ENCODE assay signal across 17 mouse cellular contexts in the genomic region with DNA sequence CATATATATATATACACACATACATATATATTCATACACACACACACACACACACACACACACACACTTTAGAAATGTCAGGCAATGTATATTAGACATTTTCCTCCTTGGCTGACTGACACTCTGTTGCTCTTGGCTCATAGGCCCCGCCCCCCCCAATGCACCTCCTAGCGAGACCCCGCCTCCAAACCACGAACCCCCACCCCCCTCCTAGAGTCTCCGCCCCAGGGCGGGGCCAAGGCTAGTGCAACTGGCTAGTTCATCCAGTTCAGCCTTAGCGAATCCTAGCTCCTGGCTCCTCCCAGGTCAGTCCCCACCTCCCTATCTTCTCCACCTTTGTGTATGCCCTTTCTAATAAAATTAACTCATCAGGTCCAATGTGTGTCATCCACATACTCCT. TPM values are rescaled to one million over a fixed set of nuclear protein-coding genes. Genes with fewer than 3 reads are reported as not detected.
A peak's percentile ranks its signal among the peaks of the same experiment; 100 is the strongest.
DNase-seq lines count a peak whose midpoint lies in the region; ATAC-seq and TF ChIP-seq lines count a peak whose summit lies in the region.
"Had no signal": no experiment of that assay in that cellular context is flagged by ENCODE, and none has a peak within 500 bp of the region (broad histone marks: within the 10 kb centered on the region; RNA-seq: fewer than 3 reads in every experiment).

No protein-coding gene starts in this region.

- H3K36me3 ChIP-seq in heart, adult 2 months (ENCODE audit: control insufficient read depth, insufficient read depth, low read length) = no peaks in the 10 kb centered on the region
- no peaks in the 10 kb centered on the region for H3K36me3 ChIP-seq in liver, embryonic 11.5 days (ENCODE audit: control insufficient read depth, insufficient read depth, low read length)
- H3K36me3 ChIP-seq: forebrain, embryonic 15.5 days; hindbrain, embryonic 12.5 days; midbrain, embryonic 13.5 days had no signal

- no peaks in the 10 kb centered on the region; the same call in 1 of the 2 replicates for H3K27me3 ChIP-seq in heart, adult 2 months (ENCODE audit: control insufficient read depth, insufficient read depth, low read length)
- no peaks in the 10 kb centered on the region for H3K27me3 ChIP-seq in liver, embryonic 11.5 days (replicated peaks; ENCODE audit: control insufficient read depth, insufficient read depth, low read length)
- H3K27me3 ChIP-seq: forebrain, embryonic 15.5 days; hindbrain, embryonic 12.5 days; midbrain, embryonic 13.5 days had no signal

- ATAC-seq in liver, embryonic 11.5 days (replicated peaks; ENCODE audit: low FRiP score) = peak; percentile 47; the same call in 1 of the 2 replicates
- ATAC-seq: forebrain, embryonic 15.5 days; intestine, postnatal 0 days; midbrain, embryonic 13.5 days had no signal

- 73% methylated on average over 7 of the region's 7 CpGs for WGBS in heart, adult 2 months
- 70% methylated on average over 7 of the region's 7 CpGs for WGBS in liver, embryonic 11.5 days

- H3K4me1 ChIP-seq in heart, adult 2 months (ENCODE audit: control insufficient read depth, insufficient read depth, low read length) = no peaks in the 10 kb centered on the region
- H3K4me1 ChIP-seq in liver, embryonic 11.5 days (replicated peaks; ENCODE audit: control insufficient read depth, insufficient read depth, low read length) = no peaks in the 10 kb centered on the region
- H3K4me1 ChIP-seq: forebrain, embryonic 15.5 days; hindbrain, embryonic 12.5 days; midbrain, embryonic 13.5 days had no signal

- peak; percentile 60 for DNase-seq in heart, adult 11 months
- no peak for DNase-seq in heart, adult 2 months
- DNase-seq in thymus, postnatal 4 days = peak; percentile 22
- DNase-seq in thymus, postnatal 36 days = no peak
- DNase-seq in liver, embryonic 11.5 days (ENCODE audit: low spot score) = no peak
- DNase-seq in frontal cortex, postnatal 14 days (ENCODE audit: low spot score in 2 of 2) = no peak
- no peak for DNase-seq in cerebellum, adult 18-20 months
- DNase-seq: cerebellum, adult 11 months; gastrocnemius, postnatal 25 days; lung, embryonic 14.5 days; right cerebral cortex, postnatal 14 days; thymus, adult 18-20 months had no signal

- no peak for TF ChIP-seq POLR2A in heart, adult 2 months (IDR thresholded peaks at IDR 0.05; ENCODE audit: insufficient read depth, low read depth, low read length)

- intact Hi-C loops in heart, adult 2 months (cut with DNase I) = loop anchor here (10.0 kb wide), 3 partner anchors 91 to 461 kb away; no protein-coding TSS in a partner anchor

- H3K27ac ChIP-seq in heart, adult 2 months = no peak overlapping the region
- H3K27ac ChIP-seq in liver, embryonic 11.5 days (ENCODE audit: low read depth, low read length) = no peak overlapping the region
- H3K27ac ChIP-seq: forebrain, embryonic 15.5 days; hindbrain, embryonic 12.5 days; left cerebral cortex, adult 2 months; midbrain, embryonic 13.5 days had no signal

- no peaks in the 10 kb centered on the region for H3K9me3 ChIP-seq in liver, embryonic 11.5 days (ENCODE audit: control insufficient read depth, low read length)
- H3K9me3 ChIP-seq: forebrain, embryonic 15.5 days; hindbrain, embryonic 12.5 days; midbrain, embryonic 13.5 days had no signal

- TF ChIP-seq CTCF in heart, adult 2 months (IDR thresholded peaks at IDR 0.05) = no peak

- H3K4me3 ChIP-seq in heart, adult 2 months = no peak overlapping the region
- no peak overlapping the region for H3K4me3 ChIP-seq in liver, embryonic 11.5 days (ENCODE audit: low read depth, low read length)
- H3K4me3 ChIP-seq: forebrain, embryonic 15.5 days; hindbrain, embryonic 12.5 days; left cerebral cortex, adult 2 months; midbrain, embryonic 13.5 days had no signal

- no peaks in the 10 kb centered on the region for H3K79me2 ChIP-seq in heart, adult 2 months (replicated peaks; ENCODE audit: control insufficient read depth, insufficient read depth, low read length)

- H3K4me2 ChIP-seq in liver, embryonic 11.5 days = no peak overlapping the region
- H3K4me2 ChIP-seq: forebrain, embryonic 15.5 days; hindbrain, embryonic 12.5 days; lung, embryonic 14.5 days; midbrain, embryonic 13.5 days had no signal

- no peak overlapping the region for H3K9ac ChIP-seq in heart, adult 2 months (ENCODE audit: low read depth, low read length)
- no peak overlapping the region for H3K9ac ChIP-seq in liver, embryonic 11.5 days (ENCODE audit: low read depth, low read length)
- H3K9ac ChIP-seq: forebrain, embryonic 15.5 days; hindbrain, embryonic 12.5 days; lung, embryonic 14.5 days; midbrain, embryonic 13.5 days had no signal

- no peak for TF ChIP-seq EP300 in heart, adult 2 months (IDR thresholded peaks at IDR 0.05; ENCODE audit: insufficient read depth, low read depth, low read length)

RNA-seq across cellular contexts. Expression of gene Zbtb14, which starts 36.8 kb away (rescaled TPM):
- total RNA-seq in heart, adult 2 months (2021) = 10 to 100 TPM in 1 of 2 experiments, 1 to 10 TPM in 1; 8.5 to 10.6 TPM
- polyA plus RNA-seq in heart, adult 2 months (2012; rRNA removed) = 3.9 and 6.9 TPM in 2 replicates
- 19.5 and 21.4 TPM in 2 replicates for polyA plus RNA-seq in liver, embryonic 11.5 days (2014; fragmentation: Nextera tagmentation; extraction: Ambion mirVana)

Comparison
In these comparisons a context has a peak if more than half of its experiments do, and no peak if none do; other contexts are left out.
1. DNase-seq: peak in heart, adult 11 months (single experiment) and thymus, postnatal 4 days (single experiment); none in heart, adult 2 months (0 of 2), thymus, postnatal 36 days (0 of 2), liver, embryonic 11.5 days (single experiment), frontal cortex, postnatal 14 days (0 of 2) and cerebellum, adult 18-20 months (0 of 2).